18 mouse cellular contexts compared by ENCODE assay signal in the genomic region with DNA sequence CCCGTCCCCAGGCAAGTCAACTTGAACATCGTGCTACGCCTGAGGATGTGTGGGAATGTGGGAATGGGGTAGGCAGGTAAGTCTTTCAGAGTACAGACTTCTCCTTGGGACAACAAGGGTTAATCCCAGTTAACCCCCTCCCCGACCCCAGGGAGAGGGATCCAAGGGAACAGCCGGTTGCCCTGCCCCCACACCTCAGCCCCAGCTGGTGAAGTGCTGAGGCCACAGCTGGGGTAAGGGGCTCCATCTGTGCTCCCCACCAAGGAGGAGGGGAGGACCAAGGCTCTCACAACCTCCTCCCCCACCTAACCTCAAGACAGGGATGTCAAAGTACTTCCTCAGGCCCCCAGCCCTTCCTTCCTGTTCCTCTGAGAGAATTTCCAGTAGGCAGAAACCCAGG. TPM values are rescaled to one million over a fixed set of nuclear protein-coding genes. Genes with fewer than 3 reads are reported as not detected.
DNase-seq lines count a peak whose midpoint lies in the region; ATAC-seq and TF ChIP-seq lines count a peak whose summit lies in the region.
"Had no signal": no experiment of that assay in that cellular context is flagged by ENCODE, and none has a peak within 500 bp of the region (broad histone marks: within the 10 kb centered on the region; RNA-seq: fewer than 3 reads in every experiment).

No protein-coding gene starts in this region.

- H3K4me2 ChIP-seq in kidney, postnatal 0 days (ENCODE audit: low read length): no peak overlapping the region
- no peak overlapping the region for H3K4me2 ChIP-seq in neural tube, embryonic 11.5 days (ENCODE audit: low read depth)
- H3K4me2 ChIP-seq in intestine, postnatal 0 days (replicated peaks; ENCODE audit: low read depth): no peak overlapping the region
- no peak overlapping the region for H3K4me2 ChIP-seq in heart, embryonic 11.5 days
- H3K4me2 ChIP-seq: embryonic facial prominence, embryonic 15.5 days; limb, embryonic 13.5 days had no signal

- H3K4me3 ChIP-seq in kidney, postnatal 0 days (replicated peaks; ENCODE audit: low read depth, low read length): no peak overlapping the region
- no peak overlapping the region for H3K4me3 ChIP-seq in neural tube, embryonic 11.5 days (ENCODE audit: low read depth, low read length)
- no peak overlapping the region for H3K4me3 ChIP-seq in intestine, postnatal 0 days (ENCODE audit: low read depth, low read length)
- H3K4me3 ChIP-seq in heart, embryonic 11.5 days (ENCODE audit: low read depth, low read length): no peak overlapping the region
- H3K4me3 ChIP-seq: embryonic facial prominence, embryonic 15.5 days; heart, embryonic 10.5 days; limb, embryonic 13.5 days had no signal

- no peak for ATAC-seq in kidney, postnatal 0 days (replicated peaks; ENCODE audit: low FRiP score, low read depth)
- no peak for ATAC-seq in neural tube, embryonic 11.5 days (ENCODE audit: insufficient read depth, low FRiP score, low TSS enrichment)
- no peak for ATAC-seq in intestine, postnatal 0 days
- ATAC-seq in heart, embryonic 11.5 days (replicated peaks; ENCODE audit: insufficient number of reproducible peaks, low FRiP score, low TSS enrichment): no peak
- ATAC-seq: forebrain, embryonic 16.5 days had no signal

- H3K27me3 ChIP-seq in kidney, postnatal 0 days (ENCODE audit: insufficient read depth, low read length): peaks cover 26% of the 10 kb centered on the region
- peaks cover 30% of the 10 kb centered on the region for H3K27me3 ChIP-seq in neural tube, embryonic 11.5 days (ENCODE audit: control insufficient read depth, insufficient read depth, low read length)
- H3K27me3 ChIP-seq in intestine, postnatal 0 days (replicated peaks; ENCODE audit: control insufficient read depth, insufficient read depth, low read length): peaks cover 28% of the 10 kb centered on the region
- H3K27me3 ChIP-seq in heart, embryonic 11.5 days (ENCODE audit: control insufficient read depth, insufficient read depth, low read length): peaks cover 55% of the 10 kb centered on the region

- no peak overlapping the region for H3K27ac ChIP-seq in kidney, postnatal 0 days
- H3K27ac ChIP-seq in neural tube, embryonic 11.5 days (ENCODE audit: low read depth, low read length): no peak overlapping the region
- no peak overlapping the region for H3K27ac ChIP-seq in intestine, postnatal 0 days (ENCODE audit: low read depth, low read length)
- H3K27ac ChIP-seq in heart, embryonic 11.5 days (ENCODE audit: low read depth, low read length): no peak overlapping the region
- H3K27ac ChIP-seq: embryonic facial prominence, embryonic 15.5 days; heart, embryonic 10.5 days; limb, embryonic 13.5 days; stomach, postnatal 0 days had no signal

- DNase-seq in kidney, postnatal 0 days (ENCODE audit: low spot score): no peak
- DNase-seq in kidney, postnatal 25 days: no peak
- DNase-seq in neural tube, embryonic 11.5 days (ENCODE audit: low spot score): peak; percentile 45
- DNase-seq in neural tube, embryonic 10.5 days (ENCODE audit: extremely low spot score, low spot score): no peak
- no peak for DNase-seq in right cerebral cortex, postnatal 14 days
- DNase-seq: cerebellum, adult 8-10 months; heart, postnatal 10 days; kidney, adult 8-10 months; kidney, postnatal 36 days; lung, postnatal 10 days had no signal

- H3K36me3 ChIP-seq in kidney, postnatal 0 days (ENCODE audit: insufficient read depth, low read length): no peaks in the 10 kb centered on the region
- no peaks in the 10 kb centered on the region for H3K36me3 ChIP-seq in neural tube, embryonic 11.5 days (ENCODE audit: control insufficient read depth, insufficient read depth, low read length)
- no peaks in the 10 kb centered on the region for H3K36me3 ChIP-seq in intestine, postnatal 0 days (ENCODE audit: control insufficient read depth, insufficient read depth)
- no peaks in the 10 kb centered on the region for H3K36me3 ChIP-seq in heart, embryonic 11.5 days (ENCODE audit: control insufficient read depth, insufficient read depth, low read length)
- H3K36me3 ChIP-seq: embryonic facial prominence, embryonic 15.5 days; heart, embryonic 10.5 days; limb, embryonic 13.5 days had no signal

- H3K9me3 ChIP-seq in kidney, postnatal 0 days (replicated peaks; ENCODE audit: low read length): no peaks in the 10 kb centered on the region
- H3K9me3 ChIP-seq in neural tube, embryonic 11.5 days (ENCODE audit: control insufficient read depth, low read length): no peaks in the 10 kb centered on the region
- no peaks in the 10 kb centered on the region for H3K9me3 ChIP-seq in intestine, postnatal 0 days (ENCODE audit: control insufficient read depth)
- H3K9me3 ChIP-seq in heart, embryonic 11.5 days (replicated peaks; ENCODE audit: control insufficient read depth, low read length): no peaks in the 10 kb centered on the region
- H3K9me3 ChIP-seq: embryonic facial prominence, embryonic 15.5 days; heart, embryonic 10.5 days; limb, embryonic 13.5 days had no signal

- 36% methylated on average over 5 of the region's 5 CpGs for WGBS in kidney, postnatal 0 days
- WGBS in neural tube, embryonic 11.5 days: 34% methylated on average over 5 of the region's 5 CpGs
- 42% methylated on average over 5 of the region's 5 CpGs for WGBS in intestine, postnatal 0 days
- 32% methylated on average over 5 of the region's 5 CpGs for WGBS in heart, embryonic 11.5 days (ENCODE audit: insufficient replicate concordance)

- no peak for TF ChIP-seq CTCF in kidney, postnatal 0 days (IDR thresholded peaks at IDR 0.05; ENCODE audit: low read depth)
- no peak for TF ChIP-seq CTCF in intestine, postnatal 0 days (IDR thresholded peaks at IDR 0.05; ENCODE audit: low read depth)

- H3K4me1 ChIP-seq in kidney, postnatal 0 days (replicated peaks; ENCODE audit: insufficient read depth, low read length): peaks cover 8% of the 10 kb centered on the region; the same call in 1 of the 2 replicates
- peaks cover 15% of the 10 kb centered on the region for H3K4me1 ChIP-seq in neural tube, embryonic 11.5 days (ENCODE audit: control insufficient read depth, insufficient read depth, low read length)
- H3K4me1 ChIP-seq in intestine, postnatal 0 days (replicated peaks; ENCODE audit: control insufficient read depth, insufficient read depth, low read length): peaks cover 3% of the 10 kb centered on the region; the same call in 1 of the 2 replicates
- H3K4me1 ChIP-seq in heart, embryonic 11.5 days (ENCODE audit: control insufficient read depth, insufficient read depth, low read length): peaks cover 12% of the 10 kb centered on the region

- 0 out of 2 replicates have a peak overlapping the region, but pooled peaks have one; percentile 4 for H3K9ac ChIP-seq in kidney, postnatal 0 days (ENCODE audit: low read depth, low read length)
- H3K9ac ChIP-seq in neural tube, embryonic 11.5 days (ENCODE audit: low read length): no peak overlapping the region
- H3K9ac ChIP-seq in intestine, postnatal 0 days (ENCODE audit: low read depth, low read length): 0 out of 2 replicates have a peak overlapping the region, but pooled peaks have one; percentile 26
- no peak overlapping the region for H3K9ac ChIP-seq in heart, embryonic 11.5 days (ENCODE audit: low read depth, low read length)
- H3K9ac ChIP-seq: embryonic facial prominence, embryonic 15.5 days; limb, embryonic 13.5 days had no signal

RNA-seq across cellular contexts. Expression of a gene that starts 5.2 kb away (rescaled TPM):
- polyA plus RNA-seq in kidney, postnatal 0 days (2015; fragmentation: Nextera tagmentation; extraction: Ambion mirVana): 2.1 and 2.3 TPM in 2 replicates
- polyA plus RNA-seq in neural tube, embryonic 11.5 days (2014; fragmentation: Nextera tagmentation; extraction: Ambion mirVana): 18.3 and 20.4 TPM in 2 replicates
- 0.16 and 0.18 TPM in 2 replicates for polyA plus RNA-seq in intestine, postnatal 0 days (2015; fragmentation: Nextera tagmentation; extraction: Ambion mirVana)
- polyA plus RNA-seq in heart, embryonic 11.5 days (2014; fragmentation: Nextera tagmentation; extraction: Ambion mirVana): 0.30 and 0.51 TPM in 2 replicates

RNA-seq across cellular contexts. Expression of a gene that starts 7.0 kb away (rescaled TPM):
- 1.9 and 2.3 TPM in 2 replicates for polyA plus RNA-seq in kidney, postnatal 0 days (2015; fragmentation: Nextera tagmentation; extraction: Ambion mirVana)
- 0.45 and 0.87 TPM in 2 replicates for polyA plus RNA-seq in neural tube, embryonic 11.5 days (2014; fragmentation: Nextera tagmentation; extraction: Ambion mirVana)
- polyA plus RNA-seq in intestine, postnatal 0 days (2015; fragmentation: Nextera tagmentation; extraction: Ambion mirVana): 0.05 TPM in 2 replicates
- polyA plus RNA-seq in heart, embryonic 11.5 days (2014; fragmentation: Nextera tagmentation; extraction: Ambion mirVana): 0.03 and 0.23 TPM in 2 replicates
- polyA plus RNA-seq: heart, embryonic 10.5 days had no signal

RNA-seq across cellular contexts. Expression of a gene that starts 34.3 kb away (rescaled TPM):
- 31.6 and 35.4 TPM in 2 replicates for polyA plus RNA-seq in kidney, postnatal 0 days (2015; fragmentation: Nextera tagmentation; extraction: Ambion mirVana)
- 9.2 and 10.2 TPM in 2 replicates for polyA plus RNA-seq in neural tube, embryonic 11.5 days (2014; fragmentation: Nextera tagmentation; extraction: Ambion mirVana)
- polyA plus RNA-seq in intestine, postnatal 0 days (2015; fragmentation: Nextera tagmentation; extraction: Ambion mirVana): 7.7 and 10.1 TPM in 2 replicates
- polyA plus RNA-seq in heart, embryonic 11.5 days (2014; fragmentation: Nextera tagmentation; extraction: Ambion mirVana): 12.1 and 13.5 TPM in 2 replicates

RNA-seq across cellular contexts. Expression of a gene that starts 41.3 kb away (rescaled TPM):
- polyA plus RNA-seq in kidney, postnatal 0 days (2015; fragmentation: Nextera tagmentation; extraction: Ambion mirVana): 0.37 and 0.45 TPM in 2 replicates
- polyA plus RNA-seq in neural tube, embryonic 11.5 days (2014; fragmentation: Nextera tagmentation; extraction: Ambion mirVana): 0.24 and 0.31 TPM in 2 replicates
- 0.23 and 0.34 TPM in 2 replicates for polyA plus RNA-seq in intestine, postnatal 0 days (2015; fragmentation: Nextera tagmentation; extraction: Ambion mirVana)
- 0.43 and 0.66 TPM in 2 replicates for polyA plus RNA-seq in heart, embryonic 11.5 days (2014; fragmentation: Nextera tagmentation; extraction: Ambion mirVana)

RNA-seq across cellular contexts. Expression of a gene that starts 56.8 kb away (rescaled TPM):
- polyA plus RNA-seq in kidney, postnatal 0 days (2015; fragmentation: Nextera tagmentation; extraction: Ambion mirVana): 0.11 TPM in 1 of 2 replicates, not detected in the other
- not detected in 2 replicates for polyA plus RNA-seq in neural tube, embryonic 11.5 days (2014; fragmentation: Nextera tagmentation; extraction: Ambion mirVana)
- 0.17 and 0.47 TPM in 2 replicates for polyA plus RNA-seq in intestine, postnatal 0 days (2015; fragmentation: Nextera tagmentation; extraction: Ambion mirVana)
- 0.17 TPM in 1 of 2 replicates, not detected in the other for polyA plus RNA-seq in heart, embryonic 11.5 days (2014; fragmentation: Nextera tagmentation; extraction: Ambion mirVana)
- polyA plus RNA-seq: cortical plate, adult 2 months; forebrain, embryonic 16.5 days; limb, embryonic 13.5 days had no signal

Comparison
In these comparisons a context has a peak if more than half of its experiments do, and no peak if none do; other contexts are left out.
1. H3K9ac ChIP-seq: peak in kidney, postnatal 0 days (single experiment) and intestine, postnatal 0 days (single experiment); none in neural tube, embryonic 11.5 days (single experiment) and heart, embryonic 11.5 days (single experiment).